Mouse (Mus musculus): ENCODE measurements around the gene Vamp8. TPM values are rescaled to one million over a fixed set of nuclear protein-coding genes. Genes with fewer than 3 reads are reported as not detected.

The Vamp8 gene
- 154 and 157 TPM in 2 replicates for polyA plus RNA-seq (2014; fragmentation: Nextera tagmentation; extraction: Ambion mirVana)

DNA sequence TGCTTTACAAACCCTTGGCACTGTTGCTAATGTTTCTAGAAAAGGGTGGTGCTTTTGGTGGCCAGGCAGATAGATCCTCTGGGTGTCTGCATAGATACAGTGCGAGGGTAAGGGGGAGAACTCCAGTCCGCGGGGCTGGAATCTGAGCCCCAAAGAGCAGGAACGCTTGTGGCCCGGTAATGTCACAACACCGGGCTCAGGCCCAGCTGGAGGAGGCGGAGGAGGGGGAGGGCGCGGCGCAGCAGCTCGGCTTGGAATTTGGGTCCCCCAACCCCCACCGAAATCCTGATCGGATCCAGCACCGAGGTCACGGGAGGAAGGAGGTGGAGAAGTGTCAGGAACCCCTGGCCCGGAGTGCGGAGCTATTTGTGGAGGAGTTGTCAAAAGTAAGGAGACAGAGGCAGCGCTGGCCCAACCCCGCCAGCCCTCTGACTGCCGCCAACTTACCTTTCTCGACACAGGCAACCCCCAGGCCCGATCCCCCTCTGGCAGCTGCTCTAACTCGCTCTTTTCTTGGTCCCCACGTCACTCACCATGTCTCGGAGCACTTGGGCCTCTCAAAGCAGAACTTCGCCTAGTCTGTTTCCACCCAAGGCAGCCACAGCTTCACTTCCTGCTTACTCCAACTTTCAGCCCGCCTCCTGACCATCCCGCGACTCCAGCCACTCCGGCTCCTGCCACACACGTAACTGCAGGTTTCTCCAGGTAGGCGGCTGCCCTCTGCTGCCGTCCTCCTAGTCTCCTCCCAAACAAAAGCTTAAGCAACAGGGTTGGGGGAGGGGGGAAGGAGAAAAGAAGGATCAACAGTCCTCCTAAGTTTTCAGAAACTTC lies at the start of gene Vamp8:
Gene Vamp8 (minus strand): TSS at position 763 of the 831 bp plus-strand sequence.
- 1% methylated on average over 33 of the region's 33 CpGs for WGBS
- Histone ChIP-seq H3K9me3 (ENCODE audit: control insufficient read depth, low read length) (no peaks in the 10 kb centered on the region), H3K4me2 (ENCODE audit: low read length) (peak within 1 kb of the TSS; percentile 74), H3K27me3 (ENCODE audit: control insufficient read depth, insufficient read depth, low read length) (no peaks in the 10 kb centered on the region), H3K4me3 (ENCODE audit: control insufficient read depth in 1 of 2, insufficient read depth in 1 of 2, low read depth in 1 of 2, low read length in 2 of 2) (peak within 1 kb of the TSS; percentile 49 to 59), H3K36me3 (ENCODE audit: control insufficient read depth, insufficient read depth, low read length) (peaks cover 27% of the 10 kb centered on the region), H3K27ac (replicated peaks in 1 of 2; ENCODE audit: control insufficient read depth in 1 of 2, insufficient read depth in 1 of 2, low read depth in 2 of 2, low read length in 2 of 2) (peak within 1 kb of the TSS; percentile 89 to 97), H3K9ac (ENCODE audit: low read length) (peak within 1 kb of the TSS; percentile 85), H3K4me1 (ENCODE audit: control insufficient read depth in 2 of 2, insufficient read depth in 2 of 2, low read length in 2 of 2) (peaks cover 13 to 14% of the 10 kb centered on the region in 2 experiments; a peak in 3 of 4 replicates)
- peak; percentile 72 for ATAC-seq (ENCODE audit: insufficient number of reproducible peaks, insufficient read depth, low FRiP score, low read depth)

DNA sequence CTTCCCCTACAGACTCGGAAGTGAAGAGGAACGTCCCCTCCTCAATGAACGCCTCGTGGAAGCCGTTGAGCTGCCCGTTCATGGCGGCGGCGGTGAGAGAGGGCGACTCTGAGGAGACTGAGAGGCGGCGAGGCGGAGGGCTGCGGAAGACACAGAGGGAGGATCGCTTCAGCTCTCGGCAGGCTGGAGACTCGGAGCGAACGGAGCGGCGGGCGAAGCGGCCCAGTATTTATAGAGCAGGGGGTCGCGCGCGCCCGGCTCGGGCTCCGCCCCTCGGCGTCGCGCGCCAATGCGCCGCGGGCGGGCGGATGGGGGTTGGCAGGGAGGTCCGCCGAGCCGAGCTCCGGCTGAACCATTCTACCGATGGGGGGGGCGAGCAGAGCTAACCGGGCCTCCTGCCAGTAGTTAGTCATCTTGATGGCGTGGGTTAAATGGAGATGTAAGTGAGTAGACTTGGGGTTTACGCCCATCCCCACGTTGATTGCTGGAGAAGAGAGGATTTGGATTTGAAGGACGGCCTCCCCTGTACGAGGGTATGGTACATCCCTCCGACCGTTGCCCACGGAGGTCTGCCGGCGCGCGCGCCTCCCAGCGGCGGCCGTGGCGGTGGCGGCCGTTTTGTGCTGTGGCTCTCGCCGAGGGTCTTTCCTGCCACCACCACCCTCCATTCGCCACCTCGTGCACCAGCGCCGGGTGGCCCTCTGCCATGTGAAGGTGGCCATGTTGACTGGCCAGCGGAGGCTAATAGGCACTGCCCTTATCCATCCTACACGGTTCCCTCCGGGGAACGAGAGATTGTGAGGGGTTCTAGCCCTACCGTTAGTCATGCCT lies 49.1 kb upstream of the Vamp8 start, which contains the start of gene Mat2a:
Gene Mat2a (minus strand): TSS at position 204 of the 831 bp plus-strand sequence.
- Histone ChIP-seq H3K27ac (replicated peaks in 1 of 2; ENCODE audit: control insufficient read depth in 1 of 2, insufficient read depth in 1 of 2, low read depth in 2 of 2, low read length in 2 of 2) (peak within 1 kb of the TSS; percentile 97 to 100), H3K9ac (ENCODE audit: low read length) (peak within 1 kb of the TSS; percentile 100), H3K27me3 (ENCODE audit: control insufficient read depth, insufficient read depth, low read length) (no peaks in the 10 kb centered on the region), H3K4me1 (ENCODE audit: control insufficient read depth in 2 of 2, insufficient read depth in 2 of 2, low read length in 2 of 2) (peaks cover 4 to 23% of the 10 kb centered on the region in 2 experiments), H3K4me2 (ENCODE audit: low read length) (peak within 1 kb of the TSS; percentile 93), H3K9me3 (ENCODE audit: control insufficient read depth, low read length) (no peaks in the 10 kb centered on the region), H3K4me3 (ENCODE audit: control insufficient read depth in 1 of 2, insufficient read depth in 1 of 2, low read depth in 1 of 2, low read length in 2 of 2) (peak within 1 kb of the TSS; percentile 86 to 94), H3K36me3 (ENCODE audit: control insufficient read depth, insufficient read depth, low read length) (peaks cover 38% of the 10 kb centered on the region)
- under 1% methylated on average over 77 of the region's 77 CpGs for WGBS
- peak; percentile 89 for ATAC-seq (ENCODE audit: insufficient number of reproducible peaks, insufficient read depth, low FRiP score, low read depth)

DNA sequence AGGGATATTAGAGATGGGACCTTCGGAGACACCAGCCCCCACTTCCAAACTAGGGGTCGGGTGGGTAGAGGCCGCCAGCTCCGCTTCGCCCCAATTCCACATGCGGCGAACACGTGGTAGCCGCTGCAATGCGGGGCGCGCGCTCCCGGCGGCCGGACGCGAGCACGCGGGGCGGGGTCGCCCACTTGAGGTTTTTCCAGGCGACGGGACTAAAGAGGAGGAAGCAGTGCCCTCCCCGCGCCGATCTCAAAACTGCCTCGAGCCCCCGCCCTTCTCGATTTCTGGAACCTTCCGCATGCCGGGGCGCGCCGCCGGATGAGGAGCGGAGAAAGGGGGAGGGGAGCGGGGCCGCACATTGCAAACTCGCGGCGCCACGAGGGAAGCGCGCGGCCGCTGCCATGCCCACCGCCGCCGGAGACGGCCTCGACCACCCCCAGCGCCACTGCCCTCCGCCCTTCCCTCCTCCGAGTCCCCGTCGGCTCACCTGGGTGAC lies 48.4 kb upstream of the Vamp8 start:
- under 1% methylated on average over 46 of the region's 57 CpGs for WGBS
- peak overlapping the region; percentile 86 to 94 for H3K4me3 ChIP-seq (ENCODE audit: control insufficient read depth in 1 of 2, insufficient read depth in 1 of 2, low read depth in 1 of 2, low read length in 2 of 2)
- no peaks in the 10 kb centered on the region for H3K9me3 ChIP-seq (ENCODE audit: control insufficient read depth, low read length)
- no peaks in the 10 kb centered on the region for H3K27me3 ChIP-seq (ENCODE audit: control insufficient read depth, insufficient read depth, low read length)
- peaks cover 4 to 23% of the 10 kb centered on the region in 2 experiments for H3K4me1 ChIP-seq (ENCODE audit: control insufficient read depth in 2 of 2, insufficient read depth in 2 of 2, low read length in 2 of 2)
- peak overlapping the region; percentile 93 for H3K4me2 ChIP-seq (ENCODE audit: low read length)
- peak; percentile 70 for ATAC-seq (ENCODE audit: insufficient number of reproducible peaks, insufficient read depth, low FRiP score, low read depth)
- peak overlapping the region; percentile 97 to 100 for H3K27ac ChIP-seq (replicated peaks in 1 of 2; ENCODE audit: control insufficient read depth in 1 of 2, insufficient read depth in 1 of 2, low read depth in 2 of 2, low read length in 2 of 2)
- H3K9ac ChIP-seq (ENCODE audit: low read length) = peak overlapping the region; percentile 100
- peaks cover 44% of the 10 kb centered on the region for H3K36me3 ChIP-seq (ENCODE audit: control insufficient read depth, insufficient read depth, low read length)

DNA sequence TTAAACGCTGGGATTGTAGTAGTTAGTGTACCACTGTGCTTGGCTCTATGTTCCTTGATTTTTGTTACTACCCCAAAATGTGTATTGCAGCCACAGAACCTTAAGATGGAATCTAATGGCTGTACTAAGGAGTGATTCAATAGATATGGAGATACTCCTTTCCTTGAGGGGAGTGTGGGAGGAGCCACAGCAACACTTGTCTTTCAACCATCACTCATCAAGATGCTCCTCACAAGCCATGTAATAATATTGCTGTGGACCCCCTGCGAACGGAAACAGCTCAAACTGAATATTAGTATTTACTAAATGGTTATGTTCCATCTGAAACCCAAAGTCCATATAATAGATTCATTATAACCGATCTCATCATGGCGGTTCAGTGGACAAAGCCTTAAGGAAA lies 47.7 kb upstream of the Vamp8 start:
- H3K36me3 ChIP-seq (ENCODE audit: control insufficient read depth, insufficient read depth, low read length) = peaks cover 50% of the 10 kb centered on the region
- no peaks in the 10 kb centered on the region for H3K9me3 ChIP-seq (ENCODE audit: control insufficient read depth, low read length)
- 1% methylated on average over 5 of the region's 5 CpGs for WGBS
- peak overlapping the region; percentile 93 for H3K4me2 ChIP-seq (ENCODE audit: low read length)
- peaks cover 4 to 23% of the 10 kb centered on the region in 2 experiments for H3K4me1 ChIP-seq (ENCODE audit: control insufficient read depth in 2 of 2, insufficient read depth in 2 of 2, low read length in 2 of 2)
- H3K4me3 ChIP-seq (ENCODE audit: control insufficient read depth in 1 of 2, insufficient read depth in 1 of 2, low read depth in 1 of 2, low read length in 2 of 2) = peak overlapping the region; percentile 86 to 94
- peak overlapping the region; percentile 100 for H3K9ac ChIP-seq (ENCODE audit: low read length)
- peak overlapping the region in 1 of 2 experiments; percentile 100; a peak in 3 of 4 replicates for H3K27ac ChIP-seq (replicated peaks in 1 of 2; ENCODE audit: control insufficient read depth in 1 of 2, insufficient read depth in 1 of 2, low read depth in 2 of 2, low read length in 2 of 2)
- no peak for ATAC-seq (ENCODE audit: insufficient number of reproducible peaks, insufficient read depth, low FRiP score, low read depth)
- no peaks in the 10 kb centered on the region for H3K27me3 ChIP-seq (ENCODE audit: control insufficient read depth, insufficient read depth, low read length)

DNA sequence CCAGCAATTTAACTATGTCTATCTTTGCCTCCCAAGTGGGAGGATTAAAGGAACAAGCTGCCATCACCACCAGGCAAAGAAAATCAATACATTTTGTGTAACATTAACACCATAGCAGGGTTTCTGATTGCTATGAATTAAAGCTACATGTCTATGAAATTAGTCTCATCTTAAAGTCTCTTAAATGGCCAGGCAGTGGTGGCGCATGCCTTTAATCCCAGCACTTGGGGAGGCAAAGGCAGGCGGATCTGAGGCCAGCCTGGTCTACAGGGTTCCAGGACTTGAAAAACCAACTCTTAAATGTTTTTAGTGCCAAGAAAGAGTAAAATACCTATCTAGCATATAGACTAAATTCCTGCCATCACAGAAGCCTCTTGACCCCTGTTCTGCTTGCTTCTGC lies 41.6 kb upstream of the Vamp8 start:
- Histone ChIP-seq H3K9me3 (ENCODE audit: control insufficient read depth, low read length) (no peaks in the 10 kb centered on the region), H3K27me3 (ENCODE audit: control insufficient read depth, insufficient read depth, low read length) (no peaks in the 10 kb centered on the region), H3K36me3 (ENCODE audit: control insufficient read depth, insufficient read depth, low read length) (peaks cover 98% of the 10 kb centered on the region), H3K4me2 (ENCODE audit: low read length) (no peak overlapping the region), H3K27ac (replicated peaks in 1 of 2; ENCODE audit: control insufficient read depth in 1 of 2, insufficient read depth in 1 of 2, low read depth in 2 of 2, low read length in 2 of 2) (no peak overlapping the region), H3K4me1 (ENCODE audit: control insufficient read depth in 2 of 2, insufficient read depth in 2 of 2, low read length in 2 of 2) (peaks cover 0 to 5% of the 10 kb centered on the region in 2 experiments; a peak in 2 of 4 replicates), H3K4me3 (ENCODE audit: control insufficient read depth in 1 of 2, insufficient read depth in 1 of 2, low read depth in 1 of 2, low read length in 2 of 2) (no peak overlapping the region), H3K9ac (ENCODE audit: low read length) (no peak overlapping the region)
- no peak for ATAC-seq (ENCODE audit: insufficient number of reproducible peaks, insufficient read depth, low FRiP score, low read depth)
- 79% methylated on average over 2 of the region's 2 CpGs for WGBS

DNA sequence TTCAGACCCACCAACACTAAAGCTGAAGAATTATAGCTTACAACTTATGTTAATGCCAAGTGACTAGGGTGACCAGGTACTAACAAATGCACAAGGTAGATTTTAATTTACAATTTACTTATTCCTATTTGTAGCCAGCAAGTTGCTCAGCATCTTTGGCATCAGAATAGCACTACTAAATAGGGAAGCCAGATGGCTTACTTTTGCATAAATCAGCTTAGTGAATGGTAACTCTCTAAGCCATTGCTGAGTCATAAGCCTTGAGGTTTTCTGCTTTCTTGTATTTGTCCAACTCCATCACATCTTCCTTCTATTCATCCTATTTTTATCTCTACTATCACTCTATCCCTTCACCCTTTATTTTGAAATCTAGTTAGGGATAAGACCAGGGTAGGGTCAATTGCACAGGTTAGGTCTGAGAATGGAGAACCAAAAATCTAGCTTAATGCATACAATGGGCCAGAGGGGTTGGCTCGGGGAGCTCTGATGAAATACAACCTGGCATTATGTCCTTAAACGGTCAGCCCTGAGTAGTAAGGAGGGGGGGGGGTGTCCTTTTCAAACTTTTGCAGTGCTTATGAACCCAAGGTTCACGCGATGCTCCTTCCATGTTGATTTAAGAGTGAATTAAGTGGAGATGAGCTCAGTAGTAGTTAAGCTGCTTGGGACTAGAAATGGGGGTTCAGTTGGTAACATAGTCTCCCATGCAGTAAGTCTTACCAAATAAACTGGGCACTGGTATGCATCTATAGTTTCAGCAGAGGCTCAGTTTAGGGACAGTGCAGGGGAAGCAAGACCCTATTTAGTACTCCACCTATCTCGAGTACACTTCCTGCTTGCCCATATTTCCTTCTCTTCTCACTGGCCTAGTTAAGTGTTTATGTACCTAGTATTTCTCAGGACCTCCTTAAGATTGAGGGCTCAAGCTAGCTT lies 40.8 kb upstream of the Vamp8 start:
- Histone ChIP-seq H3K27ac (replicated peaks in 1 of 2; ENCODE audit: control insufficient read depth in 1 of 2, insufficient read depth in 1 of 2, low read depth in 2 of 2, low read length in 2 of 2) (no peak overlapping the region), H3K36me3 (ENCODE audit: control insufficient read depth, insufficient read depth, low read length) (peaks cover 96% of the 10 kb centered on the region), H3K9ac (ENCODE audit: low read length) (no peak overlapping the region), H3K4me1 (ENCODE audit: control insufficient read depth in 2 of 2, insufficient read depth in 2 of 2, low read length in 2 of 2) (no peaks in the 10 kb centered on the region), H3K4me2 (ENCODE audit: low read length) (no peak overlapping the region), H3K4me3 (ENCODE audit: control insufficient read depth in 1 of 2, insufficient read depth in 1 of 2, low read depth in 1 of 2, low read length in 2 of 2) (no peak overlapping the region), H3K9me3 (ENCODE audit: control insufficient read depth, low read length) (no peaks in the 10 kb centered on the region), H3K27me3 (ENCODE audit: control insufficient read depth, insufficient read depth, low read length) (no peaks in the 10 kb centered on the region)
- 44% methylated on average over 5 of the region's 5 CpGs for WGBS
- 0 out of 2 replicates have a peak, but pooled peaks have one; percentile 13 for ATAC-seq (ENCODE audit: insufficient number of reproducible peaks, insufficient read depth, low FRiP score, low read depth)
